Mouse (Mus musculus): ENCODE results near the gene Doc2b.

GRCm38 (mm10) chr11:75751082-75751481 is 44.8 kb downstream of the Doc2b start:
- peak; percentile 43 for TF ChIP-seq CTCF (IDR thresholded peaks at IDR 0.05)
- no peak for TF ChIP-seq EP300 (IDR thresholded peaks at IDR 0.05)

Measured in lung, postnatal 0 days (tissue).